Mouse (Mus musculus): ENCODE measurements at regions not wholly inside any gene's neighbourhood (a gene's known extent, or its start where the extent isn't known, plus 50 kb on each side); places are given as distances from the start of the nearest gene placed in this dataset.

GRCm38 (mm10) chr7:129079786-129080185, 177.0 kb upstream of the Plpp4 start:
- TF ChIP-seq POLR2A (IDR thresholded peaks at IDR 0.05; ENCODE audit: borderline replicate concordance, extremely low read depth, low read depth, low read length) (no peak), CTCF (IDR thresholded peaks at IDR 0.05; ENCODE audit: insufficient read depth, low read length) (no peak)
